Mouse (Mus musculus): ENCODE results near the gene Dkk3. TPM values are rescaled to one million over a fixed set of nuclear protein-coding genes. Genes with fewer than 3 reads are reported as not detected.

The Dkk3 gene
- total and polyA plus RNA-seq, 2 experiments from 2014 or later: 30.9 to 38.8 TPM

DNA sequence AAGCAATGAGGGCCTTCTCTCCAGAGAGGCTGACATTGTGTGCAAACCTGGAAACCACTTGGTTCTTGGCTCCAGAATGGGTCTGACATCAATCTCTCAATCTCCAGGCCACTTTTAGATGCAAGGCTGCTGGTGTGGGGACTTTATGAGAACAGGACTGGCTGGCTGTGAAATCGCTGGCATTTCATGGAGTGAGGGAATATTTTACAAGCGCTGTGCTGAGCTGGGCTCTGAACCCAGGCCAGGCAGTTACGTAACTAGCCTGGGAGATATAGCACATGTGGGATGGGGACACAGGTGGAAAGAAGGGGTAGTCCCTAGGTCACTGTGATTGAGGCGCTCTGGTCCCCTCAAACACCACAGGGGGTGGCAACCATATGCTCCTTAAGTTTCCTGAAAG, 33.4 kb upstream of the Dkk3 start:
- 91% methylated on average over 4 of the region's 4 CpGs for WGBS
- DNase-seq (ENCODE audit: low spot score) (no peak), ATAC-seq (ENCODE audit: low FRiP score) (no peak)
- no peaks in the 10 kb centered on the region for H3K27me3 ChIP-seq (ENCODE audit: insufficient read depth, low read length)
- no peaks in the 10 kb centered on the region for H3K9me3 ChIP-seq (ENCODE audit: low read length)
- H3K9ac ChIP-seq (replicated peaks; ENCODE audit: low read length, poor library complexity, severe bottlenecking): no peak overlapping the region
- no peak for TF ChIP-seq CTCF (IDR thresholded peaks at IDR 0.05)
- H3K4me1 ChIP-seq (ENCODE audit: insufficient read depth, low read length): no peaks in the 10 kb centered on the region
- no peaks in the 10 kb centered on the region for H3K36me3 ChIP-seq (ENCODE audit: insufficient read depth, low read length)
- no peak overlapping the region for H3K4me2 ChIP-seq (ENCODE audit: low read depth, low read length, poor library complexity, severe bottlenecking)
- no peak overlapping the region for H3K27ac ChIP-seq (ENCODE audit: low read depth, low read length)
- no peak overlapping the region for H3K4me3 ChIP-seq (ENCODE audit: low read depth, low read length)

- Histone ChIP-seq H3K27me3 (ENCODE audit: insufficient read depth, low read length) (no peaks in the 10 kb centered on the region), H3K9me3 (ENCODE audit: low read length) (no peaks in the 10 kb centered on the region), H3K36me3 (ENCODE audit: insufficient read depth, low read length) (no peaks in the 10 kb centered on the region), H3K9ac (replicated peaks; ENCODE audit: low read length, poor library complexity, severe bottlenecking) (no peak overlapping the region), H3K4me1 (ENCODE audit: insufficient read depth, low read length) (no peaks in the 10 kb centered on the region), H3K4me2 (ENCODE audit: low read depth, low read length, poor library complexity, severe bottlenecking) (no peak overlapping the region), H3K27ac (ENCODE audit: low read depth, low read length) (no peak overlapping the region), H3K4me3 (ENCODE audit: low read depth, low read length) (no peak overlapping the region)
- TF ChIP-seq CTCF (IDR thresholded peaks at IDR 0.05): no peak
- ATAC-seq (ENCODE audit: low FRiP score): no peak
- 73% methylated on average over 13 of the region's 13 CpGs for WGBS
- no peak for DNase-seq (ENCODE audit: low spot score)
These were observed 28.9 kb upstream of the Dkk3 start for GRCm38 (mm10) chr7:112187536-112188459.

- WGBS: 89% methylated on average over 7 of the region's 7 CpGs
- Histone ChIP-seq H3K4me2 (ENCODE audit: low read depth, low read length, poor library complexity, severe bottlenecking) (no peak overlapping the region), H3K4me1 (ENCODE audit: insufficient read depth, low read length) (no peaks in the 10 kb centered on the region), H3K27ac (ENCODE audit: low read depth, low read length) (no peak overlapping the region), H3K27me3 (ENCODE audit: insufficient read depth, low read length) (no peaks in the 10 kb centered on the region), H3K36me3 (ENCODE audit: insufficient read depth, low read length) (no peaks in the 10 kb centered on the region), H3K9me3 (ENCODE audit: low read length) (no peaks in the 10 kb centered on the region), H3K4me3 (ENCODE audit: low read depth, low read length) (no peak overlapping the region), H3K9ac (replicated peaks; ENCODE audit: low read length, poor library complexity, severe bottlenecking) (no peak overlapping the region)
- ATAC-seq (ENCODE audit: low FRiP score) (no peak), DNase-seq (ENCODE audit: low spot score) (no peak)
- no peak for TF ChIP-seq CTCF (IDR thresholded peaks at IDR 0.05)
These were observed 28.0 kb upstream of the Dkk3 start for GRCm38 (mm10) chr7:112186871-112187270.

GRCm38 (mm10) chr7:112185226-112185745, 26.4 kb upstream of the Dkk3 start:
- no peak overlapping the region for H3K9ac ChIP-seq (replicated peaks; ENCODE audit: low read length, poor library complexity, severe bottlenecking)
- DNase-seq (ENCODE audit: low spot score): no peak
- H3K4me2 ChIP-seq (ENCODE audit: low read depth, low read length, poor library complexity, severe bottlenecking): no peak overlapping the region
- no peaks in the 10 kb centered on the region for H3K27me3 ChIP-seq (ENCODE audit: insufficient read depth, low read length)
- no peak overlapping the region for H3K4me3 ChIP-seq (ENCODE audit: low read depth, low read length)
- no peak for ATAC-seq (ENCODE audit: low FRiP score)
- H3K27ac ChIP-seq (ENCODE audit: low read depth, low read length): no peak overlapping the region; the same call in 1 of the 2 replicates
- no peaks in the 10 kb centered on the region for H3K36me3 ChIP-seq (ENCODE audit: insufficient read depth, low read length)
- 65% methylated on average over 9 of the region's 9 CpGs for WGBS
- TF ChIP-seq CTCF (IDR thresholded peaks at IDR 0.05): no peak
- no peaks in the 10 kb centered on the region for H3K4me1 ChIP-seq (ENCODE audit: insufficient read depth, low read length)
- no peaks in the 10 kb centered on the region for H3K9me3 ChIP-seq (ENCODE audit: low read length)

DNA sequence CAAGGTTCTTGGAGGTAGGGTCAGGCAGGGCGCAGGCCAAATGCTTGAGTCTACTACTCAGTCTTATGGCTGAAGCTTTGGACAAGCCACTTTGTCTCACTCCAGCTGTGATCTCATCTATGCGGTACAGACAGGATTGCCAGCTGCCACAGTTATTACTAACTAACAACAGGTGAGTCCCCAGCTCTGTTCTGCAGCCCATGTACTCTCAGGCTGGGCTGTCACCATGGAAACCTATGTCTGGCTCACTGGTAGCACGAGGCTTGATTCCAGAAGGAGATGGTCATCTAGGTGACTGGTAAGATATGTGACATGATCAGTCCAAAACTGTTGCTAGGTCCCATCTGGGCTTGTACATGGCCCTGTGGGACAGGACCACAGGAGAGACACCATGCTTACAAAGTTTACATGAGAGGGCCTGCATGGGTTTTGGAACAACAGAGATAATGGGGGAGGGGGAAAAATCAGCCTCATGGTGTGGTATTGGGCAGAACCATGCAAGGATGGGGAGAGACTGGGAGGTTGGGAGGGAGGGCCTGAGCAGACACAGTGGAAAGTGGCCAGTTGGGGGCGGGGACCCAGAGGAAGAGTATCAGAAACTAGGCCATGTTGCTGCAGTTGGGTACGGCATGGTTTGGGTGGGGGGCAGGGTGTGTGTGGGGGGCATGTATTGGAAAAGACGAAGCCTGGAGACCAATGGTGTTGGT, 25.8 kb upstream of the Dkk3 start:
- no peaks in the 10 kb centered on the region for H3K4me1 ChIP-seq (ENCODE audit: insufficient read depth, low read length)
- no peaks in the 10 kb centered on the region for H3K9me3 ChIP-seq (ENCODE audit: low read length)
- no peak overlapping the region for H3K4me3 ChIP-seq (ENCODE audit: low read depth, low read length)
- no peak overlapping the region for H3K4me2 ChIP-seq (ENCODE audit: low read depth, low read length, poor library complexity, severe bottlenecking)
- no peaks in the 10 kb centered on the region for H3K36me3 ChIP-seq (ENCODE audit: insufficient read depth, low read length)
- DNase-seq (ENCODE audit: low spot score) (peak; percentile 55), ATAC-seq (ENCODE audit: low FRiP score) (0 out of 2 replicates have a peak, but pooled peaks have one; percentile 28)
- H3K9ac ChIP-seq (replicated peaks; ENCODE audit: low read length, poor library complexity, severe bottlenecking): no peak overlapping the region
- no peak overlapping the region; the same call in 1 of the 2 replicates for H3K27ac ChIP-seq (ENCODE audit: low read depth, low read length)
- no peaks in the 10 kb centered on the region for H3K27me3 ChIP-seq (ENCODE audit: insufficient read depth, low read length)
- 80% methylated on average over 6 of the region's 6 CpGs for WGBS
- TF ChIP-seq CTCF (IDR thresholded peaks at IDR 0.05): no peak
